Mouse (Mus musculus): Measurements from ENCODE around the gene Gtf2b.

DNA sequence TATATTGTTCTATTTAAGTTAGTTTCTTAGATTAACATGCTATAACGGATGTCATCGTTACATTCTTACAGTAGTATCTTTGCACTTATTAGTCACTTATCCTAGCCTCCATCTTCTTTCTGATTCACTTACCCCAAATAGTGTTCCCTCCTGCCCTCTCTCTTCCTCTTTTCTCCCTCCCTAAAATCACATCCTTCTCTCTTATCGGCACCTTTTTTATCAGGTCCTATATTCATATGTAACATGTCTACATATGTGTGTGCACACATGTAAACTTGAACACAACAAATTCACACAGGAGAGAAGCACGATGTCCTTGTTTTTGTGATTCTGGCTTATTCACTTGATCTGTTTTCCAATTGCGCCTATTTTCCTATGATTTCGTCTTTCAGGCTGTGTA lies 3.7 kb downstream of the Gtf2b start:
- TF ChIP-seq CTCF (IDR thresholded peaks at IDR 0.05; ENCODE audit: borderline replicate concordance, insufficient read depth, low read length) (no peak), POLR2A (IDR thresholded peaks at IDR 0.05; ENCODE audit: low read depth, low read length) (no peak)

Measured in embryonic fibroblast, embryonic 13.5 days (primary cell).